Mouse (Mus musculus) layer of hippocampus, postnatal 36 days (tissue): Measurements from ENCODE around the gene Fkbp7. TPM values are rescaled to one million over a fixed set of nuclear protein-coding genes. Genes with fewer than 3 reads are reported as not detected.

Source experiments
- DNase-seq, 2 experiments: peaks; one replicate each; pipeline ENCODE4 v3.0.0; 2022
- total RNA-seq, 2 experiments: library from RNA; stranded (reverse); gene quantifications; 2 replicates each; pipeline ENCODE4 v1.2.3; 2021

Fkbp7 gene
- 1 to 10 TPM; 4.6 to 5.1 TPM for total RNA-seq

DNA sequence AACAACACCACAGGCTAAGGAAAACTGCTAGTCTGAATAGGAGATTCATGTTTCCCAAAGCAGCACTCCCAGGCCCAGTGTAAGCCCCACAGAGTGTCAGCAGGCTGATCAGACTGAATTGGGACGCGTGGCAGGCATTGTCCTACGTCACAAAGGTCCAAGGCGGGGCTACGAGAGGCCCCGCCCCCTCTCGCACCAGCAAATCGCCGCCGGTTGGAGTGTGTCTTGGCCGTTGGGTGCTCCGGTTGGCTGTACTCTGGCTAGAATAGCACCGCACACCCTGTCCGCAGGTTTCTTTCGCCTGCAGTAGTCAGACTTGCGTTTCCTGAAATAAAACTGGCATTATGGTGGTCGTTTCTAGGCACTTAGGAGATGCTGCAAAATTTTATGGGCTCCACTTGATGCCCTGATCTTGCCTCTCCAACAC is at the start of gene Fkbp7:
Gene Fkbp7 (minus strand): TSS at position 151 of the 427 bp plus-strand sequence.
- DNase-seq: peak; percentile 84 to 89

DNA sequence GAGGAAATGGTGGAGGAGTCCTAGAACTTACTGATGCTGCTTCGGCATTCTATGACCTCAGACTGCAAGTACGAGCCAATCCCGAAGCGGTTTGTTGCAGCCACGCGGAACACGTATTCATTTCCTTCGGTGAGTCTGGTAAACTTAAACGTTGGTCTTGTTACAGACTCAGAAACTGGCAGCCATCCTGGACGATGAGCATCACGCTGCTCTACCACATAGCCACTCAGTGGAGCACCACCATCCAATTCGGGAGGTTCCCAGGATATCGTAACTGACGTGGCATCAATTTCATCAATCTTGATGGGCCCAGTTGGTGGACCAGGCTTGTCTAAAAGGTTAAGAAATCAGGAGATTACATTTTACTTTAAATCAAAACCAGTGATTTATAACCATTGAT is 46.7 kb upstream of the Fkbp7 start:
- no peak for DNase-seq

DNA sequence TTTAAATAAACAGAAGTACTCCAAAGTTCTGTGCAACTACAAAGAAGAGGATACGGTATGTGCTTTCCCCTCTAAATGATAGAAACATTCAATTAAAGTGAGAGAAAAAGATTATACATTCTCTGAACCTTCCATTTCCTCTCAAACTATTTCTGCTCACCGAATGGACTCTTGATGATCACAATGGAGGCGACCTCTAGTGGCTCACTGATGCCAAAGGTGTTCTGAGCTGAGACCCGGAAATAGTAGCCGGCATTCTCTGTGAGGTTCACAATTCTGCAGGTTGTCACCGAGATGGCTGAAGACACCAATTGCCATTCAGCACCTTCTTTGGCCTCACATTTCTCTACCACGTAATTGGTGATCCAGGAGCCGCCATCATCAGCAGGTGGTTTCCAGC is 42.1 kb upstream of the Fkbp7 start:
- DNase-seq: no peak

DNA sequence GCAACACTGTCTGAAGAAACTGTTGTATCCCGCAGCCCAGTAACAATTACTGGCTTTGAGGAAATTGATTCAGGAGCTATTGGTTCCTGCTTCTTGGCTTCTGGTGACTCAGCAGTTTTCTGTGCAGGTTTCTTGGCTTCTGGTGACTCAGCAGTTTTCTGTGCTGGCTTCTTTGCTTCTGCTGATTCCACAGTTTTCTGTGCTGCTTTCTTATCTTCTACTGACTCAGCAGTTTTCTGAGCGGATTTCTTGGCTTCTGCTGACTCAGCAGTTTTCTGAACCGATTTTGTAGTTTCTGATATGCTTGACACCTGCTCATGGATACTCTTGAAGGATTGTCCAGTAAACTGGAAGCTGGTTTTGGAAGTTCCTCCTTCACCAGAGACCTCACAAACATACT is 35.6 kb upstream of the Fkbp7 start:
- no peak for DNase-seq

GRCm38 (mm10) chr2:76705655-76706054 is 32.7 kb upstream of the Fkbp7 start:
- no peak for DNase-seq

- no peak for DNase-seq
These were observed 29.8 kb upstream of the Fkbp7 start for GRCm38 (mm10) chr2:76702751-76703150.

DNA sequence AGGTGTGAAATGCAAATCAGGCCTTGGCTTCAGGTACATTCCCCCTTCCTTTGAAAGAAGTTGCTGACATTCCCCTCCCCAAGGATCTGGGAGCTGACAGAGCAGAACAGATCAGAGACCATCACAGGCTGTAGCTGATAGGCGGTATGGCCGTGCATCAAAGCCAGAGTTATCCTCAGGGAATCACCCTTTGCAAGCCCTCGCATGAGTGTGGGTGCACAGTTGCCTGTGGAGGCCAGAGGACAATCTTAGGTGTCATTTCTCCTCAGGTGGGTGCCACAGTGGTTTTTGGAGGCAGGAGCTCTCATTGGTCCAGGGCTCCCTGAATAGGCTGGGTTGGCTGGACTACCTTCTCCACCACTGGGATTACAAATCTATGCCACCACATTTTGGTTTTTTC is 29.3 kb upstream of the Fkbp7 start:
- DNase-seq: no peak

DNA sequence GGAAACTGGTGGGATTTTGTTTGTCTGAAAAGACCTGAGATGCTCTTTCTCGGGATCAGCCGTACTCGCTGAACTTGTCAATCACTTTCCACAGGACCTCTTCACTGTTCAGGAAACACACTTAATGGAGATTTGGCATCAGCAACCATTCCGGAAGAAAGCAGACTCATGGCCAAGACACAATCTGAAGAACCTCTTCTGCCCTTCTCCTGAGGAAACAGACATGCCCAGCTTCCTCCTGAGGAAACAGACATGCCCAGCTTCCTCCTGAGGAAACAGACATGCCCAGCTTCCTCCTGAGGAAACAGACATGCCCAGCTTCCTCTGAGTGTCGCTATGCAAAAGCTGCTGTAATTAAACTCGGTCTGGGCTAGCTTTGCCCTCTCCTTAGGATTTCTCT is 22.4 kb upstream of the Fkbp7 start:
- no peak for DNase-seq

- DNase-seq: no peak
These were observed 20.8 kb upstream of the Fkbp7 start for GRCm38 (mm10) chr2:76693765-76694164.

DNA sequence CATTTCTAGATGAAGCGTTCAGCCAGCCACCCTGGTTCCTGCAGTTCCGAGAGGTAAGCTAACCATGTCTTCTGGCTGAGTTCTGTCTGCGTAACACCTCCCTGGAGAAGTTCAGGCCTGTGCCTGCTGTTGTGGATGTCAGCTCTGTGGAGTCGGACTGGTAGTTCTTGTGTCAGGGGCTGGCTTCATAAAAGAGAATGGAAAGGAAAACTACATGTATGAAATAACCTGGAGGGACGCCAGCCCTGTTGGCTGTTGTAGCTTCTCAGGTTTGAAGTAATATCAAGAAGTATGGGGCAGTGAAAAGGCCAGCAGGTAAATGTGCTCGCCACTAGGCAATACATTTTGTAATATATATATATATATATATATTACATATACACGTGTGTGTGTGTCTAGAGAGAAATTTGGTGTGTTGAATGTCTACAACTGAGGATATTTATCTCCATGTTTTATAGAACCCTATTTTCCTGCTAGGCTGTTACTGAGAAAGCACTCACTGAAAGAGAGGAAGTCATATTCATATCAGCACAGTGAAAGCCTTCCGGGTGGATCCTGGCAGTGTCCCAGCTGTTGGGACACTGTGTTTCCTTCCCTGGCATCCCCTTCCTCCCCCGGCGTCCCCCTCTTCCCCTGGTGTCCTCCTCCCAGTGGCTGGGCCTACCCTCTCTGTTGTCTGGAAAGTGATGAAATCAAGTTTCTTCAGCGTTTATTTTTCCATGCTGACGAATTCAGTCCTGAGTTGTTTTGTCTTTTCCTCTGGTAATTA is 17.7 kb upstream of the Fkbp7 start:
- no peak for DNase-seq

DNA sequence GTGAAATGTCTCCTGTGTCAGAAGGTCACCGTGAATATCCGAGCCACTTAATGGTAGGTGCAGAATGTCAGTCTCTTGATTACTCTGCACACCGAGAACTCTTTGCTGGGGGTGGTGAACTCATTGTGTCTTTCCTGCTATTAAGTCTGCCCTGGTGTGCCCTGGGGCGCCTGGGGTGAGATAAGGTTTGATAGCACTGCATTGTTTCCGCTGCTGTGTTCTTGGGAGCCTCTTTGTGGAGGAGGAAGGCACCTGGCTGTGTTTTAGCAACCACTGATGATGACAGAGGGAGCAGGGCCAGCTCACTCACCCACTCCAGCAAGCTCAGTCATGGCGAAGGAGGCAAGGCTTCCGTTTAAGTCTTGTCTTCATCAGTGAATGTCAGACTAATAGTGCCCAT is 15.2 kb upstream of the Fkbp7 start:
- DNase-seq: peak in 1 of 2 experiments; percentile 18

- no peak for DNase-seq
These were observed 14.7 kb upstream of the Fkbp7 start for GRCm38 (mm10) chr2:76687608-76688007.

DNA sequence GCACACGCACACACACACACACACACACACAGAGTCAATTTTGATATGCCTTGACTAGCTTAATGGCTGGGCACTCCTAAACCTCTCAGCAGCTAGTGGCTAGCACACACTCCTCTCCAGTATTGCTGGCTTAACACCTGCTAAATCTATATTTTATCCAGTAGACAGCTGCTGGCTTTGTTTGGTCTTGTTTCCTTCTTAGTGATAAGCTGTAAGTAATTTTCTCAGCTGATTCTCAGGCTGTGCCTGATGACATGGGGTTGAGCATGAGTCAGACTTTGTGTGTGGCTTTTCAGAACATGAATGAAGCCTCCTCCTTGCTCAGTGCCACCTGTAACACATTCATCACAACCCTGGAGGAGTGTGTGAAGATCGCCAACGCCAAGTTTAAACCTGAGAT is 14.1 kb upstream of the Fkbp7 start:
- DNase-seq: no peak

GRCm38 (mm10) chr2:76682301-76682700 is 9.4 kb upstream of the Fkbp7 start:
- no peak for DNase-seq

GRCm38 (mm10) chr2:76676401-76677226 is 3.7 kb upstream of the Fkbp7 start:
- DNase-seq: no peak

- DNase-seq: no peak
These were observed 3.0 kb upstream of the Fkbp7 start for GRCm38 (mm10) chr2:76675949-76676348.

DNA sequence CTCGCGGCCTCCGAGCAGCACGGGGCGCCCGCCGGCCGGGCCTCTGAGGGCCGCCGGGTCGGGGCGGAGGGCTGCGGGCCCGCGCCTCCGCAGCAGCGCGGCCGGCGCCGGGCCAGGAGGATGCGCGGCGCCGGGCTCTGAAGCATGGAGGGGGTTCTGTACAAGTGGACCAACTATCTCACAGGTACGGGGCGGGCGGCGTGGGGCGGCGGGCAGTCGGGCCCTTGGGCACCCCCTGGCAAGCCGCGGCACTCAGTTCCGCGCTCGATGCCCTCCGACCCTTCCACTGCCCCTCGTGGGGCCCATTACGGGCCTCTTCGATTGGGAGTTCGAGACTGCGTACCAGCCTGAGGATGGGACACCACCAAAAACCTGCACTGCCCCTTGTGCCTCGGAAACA is 2.5 kb upstream of the Fkbp7 start:
- no peak for DNase-seq

- peak; percentile 85 to 86 for DNase-seq
These were observed 2.0 kb upstream of the Fkbp7 start, which contains the start of gene Plekha3 for GRCm38 (mm10) chr2:76674725-76675427. TSS of gene Plekha3 (plus strand) at chr2:76675281.

GRCm38 (mm10) chr2:76673472-76674081 is 661 bp upstream of the Fkbp7 start:
- no peak for DNase-seq

DNA sequence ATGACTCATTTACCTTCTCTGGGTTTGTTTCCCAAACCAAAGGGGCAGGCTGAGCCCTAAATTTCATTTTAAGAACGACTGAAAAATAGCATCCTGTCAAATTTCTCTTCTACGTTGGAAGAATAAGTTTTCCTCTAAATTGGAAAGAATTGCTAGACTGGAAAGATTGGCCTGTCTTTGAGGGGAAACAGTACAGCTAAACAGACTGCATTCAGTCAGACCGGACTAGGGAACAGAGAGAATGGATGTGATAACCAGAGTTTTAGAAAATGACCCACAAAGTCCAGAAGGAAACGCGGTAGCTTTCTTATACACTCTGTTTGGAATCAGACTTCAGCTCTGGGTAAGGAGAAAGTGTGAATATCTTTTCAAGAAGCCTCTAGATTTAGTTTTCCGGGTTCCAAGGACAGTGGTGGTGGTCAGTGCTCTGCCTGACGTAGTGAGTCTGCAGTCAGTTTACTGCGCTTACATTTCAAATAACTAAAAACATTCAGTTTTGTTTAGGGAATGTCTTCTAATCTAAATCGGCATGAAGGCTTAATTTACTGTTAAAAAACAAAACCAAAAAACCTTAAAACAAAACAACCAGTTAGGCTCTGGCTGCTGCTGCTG is 676 bp downstream of the Fkbp7 start:
- no peak for DNase-seq

- no peak for DNase-seq
These were observed 1.3 kb downstream of the Fkbp7 start for GRCm38 (mm10) chr2:76671641-76672040.

DNA sequence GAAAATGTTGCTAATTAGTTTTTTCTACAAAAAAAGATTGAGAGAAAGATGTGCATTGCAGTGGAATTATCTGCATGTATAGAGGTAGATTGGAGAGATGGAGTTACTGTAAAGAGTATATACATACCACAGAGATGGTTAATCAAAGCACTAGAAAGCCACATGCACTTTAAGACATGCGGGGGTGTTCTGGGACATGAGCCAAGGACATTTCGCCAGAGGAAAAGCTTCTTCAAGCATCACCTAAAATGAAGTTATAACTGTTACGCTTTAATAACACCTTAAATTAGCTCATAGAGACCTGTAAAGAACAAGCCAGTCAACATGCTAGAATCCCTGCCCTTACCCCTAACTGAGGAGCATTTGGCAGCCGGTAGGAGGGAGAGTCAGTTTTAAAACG is 5.7 kb downstream of the Fkbp7 start:
- no peak for DNase-seq
